Mouse (Mus musculus) heart, postnatal 0 days (tissue): Measurements from ENCODE around the gene Chd2. TPM values are rescaled to one million over a fixed set of nuclear protein-coding genes. Genes with fewer than 3 reads are reported as not detected.

Experiments used
- ATAC-seq: fragments of 200-750 bp; cut with Nextera tagmentation; 2 replicates; pipeline ENCODE4 v1.8.0; 2017; ENCODE audit warnings: low read depth, moderate number of reproducible peaks, moderate library complexity; ENCODE audit not compliant: insufficient read depth
- DNase-seq: peaks from one replicate; pipeline ENCODE4 v3.0.0-alpha.2; 2016; ENCODE audit warnings: low spot score
- H3K27ac ChIP-seq: fragments of 300-500 bp; sonication (generic); 2 replicates; pipeline ENCODE4 v1.5.1; 2014; ENCODE audit warnings: low read depth, mild to moderate bottlenecking
- H3K27me3 ChIP-seq: fragments of 300-500 bp; sonication (generic); 2 replicates; pipeline ENCODE4 v1.6.1; 2014; ENCODE audit warnings: low read length, mixed read lengths; ENCODE audit not compliant: control insufficient read depth, insufficient read depth
- H3K36me3 ChIP-seq: fragments of 300-500 bp; sonication (generic); replicated peaks from 2 replicates; pipeline ENCODE4 v1.6.1; 2014; ENCODE audit warnings: low read length, mixed read lengths; ENCODE audit not compliant: control insufficient read depth, insufficient read depth
- H3K4me1 ChIP-seq: fragments of 300-500 bp; sonication (generic); 2 replicates; pipeline ENCODE4 v1.6.1; 2014; ENCODE audit warnings: antibody characterized with exemption; ENCODE audit not compliant: control insufficient read depth, insufficient read depth
- H3K4me2 ChIP-seq: fragments of 300-500 bp; sonication (generic); 2 replicates; pipeline ENCODE4 v1.6.1; 2014; ENCODE audit warnings: low read depth, mild to moderate bottlenecking, low read length, moderate library complexity
- H3K4me3 ChIP-seq: fragments of 300-500 bp; sonication (generic); 2 replicates; pipeline ENCODE4 v1.5.1; 2014; ENCODE audit warnings: low read depth, low read length
- H3K9ac ChIP-seq: fragments of 300-500 bp; sonication (generic); replicated peaks from 2 replicates; pipeline ENCODE4 v1.6.1; 2014; ENCODE audit warnings: low read depth, low read length, mixed read lengths
- H3K9me3 ChIP-seq: fragments of 300-500 bp; sonication (generic); replicated peaks from 2 replicates; pipeline ENCODE4 v1.6.1; 2016; ENCODE audit warnings: low read length; ENCODE audit not compliant: control insufficient read depth
- CTCF ChIP-seq: IDR thresholded peaks from 2 replicates; pipeline ENCODE4 v1.5.1; 2016; ENCODE audit warnings: antibody characterized with exemption, control low read depth, low read depth
- EP300 ChIP-seq: IDR thresholded peaks from 2 replicates; pipeline ENCODE4 v1.6.1; 2016; ENCODE audit warnings: antibody characterized with exemption, low read depth
- WGBS: fragments of 180-500 bp; shearing (Covaris S2); extraction: QIAGEN DNeasy Blood & Tissue Kit; methylation state at CpG from one replicate; pipeline ENCODE4 v1.1.7; 2014; 5-methylcytosine and 5-hydroxymethylcytosine counted together
- polyA plus RNA-seq: library from polyadenylated mRNA; unstranded; fragments of >200 nt; fragmentation: Nextera tagmentation; extraction: Ambion mirVana; gene quantifications from 2 replicates; pipeline ENCODE4 v1.2.1, GENCODE M21; 2015
- total RNA-seq: library from RNA; depleted of rRNA; stranded (reverse); fragments of >200 nt; gene quantifications from 2 replicates; pipeline ENCODE4 v1.2.3, GENCODE M21; 2014; ENCODE audit warnings: low replicate concordance

Gene Chd2
- total and polyA plus RNA-seq, 2 experiments from 2014 or later: 31.1 to 65.5 TPM

DNA sequence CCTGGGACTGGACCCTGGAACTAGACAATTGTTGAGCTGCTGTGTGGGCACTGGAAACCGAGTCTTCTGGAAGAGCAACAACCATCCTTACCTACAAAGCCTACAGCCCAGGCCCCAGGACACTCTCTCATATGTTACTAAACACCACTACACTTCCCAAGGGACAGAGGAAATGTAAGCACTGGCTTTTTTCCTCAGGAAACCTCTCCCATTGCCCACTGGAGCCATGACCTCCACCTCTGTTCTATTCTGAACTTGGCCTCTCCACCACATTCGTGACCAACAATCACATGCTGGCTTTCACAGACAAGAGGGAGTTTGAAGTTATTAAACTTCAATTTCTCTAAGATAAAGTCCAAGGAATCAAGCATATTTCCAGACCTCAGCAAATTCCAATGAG, 43.4 kb downstream of the Chd2 start:
- 69% methylated on average over 2 of the region's 2 CpGs for WGBS
- Histone ChIP-seq H3K4me2 (no peak overlapping the region), H3K36me3 (peaks cover 91% of the 10 kb centered on the region), H3K4me3 (no peak overlapping the region), H3K9me3 (no peaks in the 10 kb centered on the region), H3K4me1 (no peaks in the 10 kb centered on the region), H3K27me3 (no peaks in the 10 kb centered on the region), H3K27ac (no peak overlapping the region), H3K9ac (no peak overlapping the region)
- no peak for DNase-seq
- ATAC-seq: no peak
- TF ChIP-seq EP300 (no peak), CTCF (no peak)

GRCm38 (mm10) chr7:73489261-73489660, 52.4 kb downstream of the Chd2 start:
- H3K27ac ChIP-seq: no peak overlapping the region; the same call in 1 of the 2 replicates
- no peak overlapping the region for H3K4me2 ChIP-seq
- DNase-seq (no peak), ATAC-seq (no peak)
- no peak overlapping the region for H3K4me3 ChIP-seq
- TF ChIP-seq CTCF (no peak), EP300 (no peak)
- 24% methylated on average over 5 of the region's 5 CpGs for WGBS
- no peaks in the 10 kb centered on the region for H3K9me3 ChIP-seq
- no peaks in the 10 kb centered on the region for H3K4me1 ChIP-seq
- no peak overlapping the region for H3K9ac ChIP-seq
- no peaks in the 10 kb centered on the region for H3K27me3 ChIP-seq
- H3K36me3 ChIP-seq: peaks cover 89% of the 10 kb centered on the region

DNA sequence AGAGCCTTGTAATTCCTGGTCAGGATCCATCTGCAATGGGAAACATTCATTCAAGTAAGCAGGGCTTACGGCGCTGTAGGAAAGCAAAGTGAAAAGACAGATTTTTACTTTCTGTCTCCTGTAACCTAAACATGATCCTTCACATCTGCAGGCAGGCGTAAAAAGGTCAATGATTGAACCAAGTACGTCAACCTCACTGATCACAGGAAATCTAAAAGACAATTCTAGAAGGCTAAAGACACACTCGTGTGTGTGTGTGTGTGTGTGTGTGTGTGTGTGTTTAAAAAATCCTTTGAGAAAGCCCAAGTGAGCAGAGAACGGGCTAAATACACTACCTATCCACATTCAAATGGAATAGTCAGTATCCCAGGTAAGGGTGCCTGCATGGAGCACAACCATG, 60.5 kb downstream of the Chd2 start:
- peaks cover 84% of the 10 kb centered on the region for H3K36me3 ChIP-seq
- H3K27ac ChIP-seq: no peak overlapping the region; the same call in 1 of the 2 replicates

DNA sequence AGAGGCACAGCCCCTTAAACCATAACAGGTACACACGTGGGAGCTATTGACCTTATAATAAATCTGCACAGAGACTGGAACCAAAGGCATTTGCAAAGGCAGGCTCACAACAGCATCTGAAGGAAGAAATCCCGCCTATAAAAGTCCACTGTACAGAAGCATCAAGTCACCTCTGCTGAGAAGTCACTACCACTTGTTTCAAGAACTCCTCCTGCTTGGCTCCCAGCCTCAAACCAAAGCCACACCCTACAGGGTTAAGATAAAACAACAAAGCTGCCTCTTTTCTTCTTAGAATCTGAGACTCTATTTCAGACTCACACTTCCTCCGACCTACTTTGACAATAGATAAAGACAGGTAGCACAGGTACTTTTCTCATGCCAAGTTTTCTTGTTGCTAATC, 62.1 kb downstream of the Chd2 start:
- WGBS: 57% methylated on average over 3 of the region's 3 CpGs
- TF ChIP-seq EP300: no peak
- TF ChIP-seq CTCF: no peak
- Histone ChIP-seq H3K9me3 (no peaks in the 10 kb centered on the region), H3K4me1 (peaks cover 13% of the 10 kb centered on the region; the same call in 1 of the 2 replicates), H3K36me3 (peaks cover 86% of the 10 kb centered on the region), H3K4me3 (no peak overlapping the region), H3K4me2 (no peak overlapping the region), H3K27me3 (no peaks in the 10 kb centered on the region), H3K9ac (no peak overlapping the region), H3K27ac (peak overlapping the region; percentile 39)
- ATAC-seq: no peak
- no peak for DNase-seq

More for the DNA sequence above, 60.5 kb downstream of the Chd2 start:
- Histone ChIP-seq H3K4me1 (peaks cover 13% of the 10 kb centered on the region; the same call in 1 of the 2 replicates), H3K9ac (no peak overlapping the region), H3K9me3 (no peaks in the 10 kb centered on the region), H3K4me2 (no peak overlapping the region), H3K4me3 (no peak overlapping the region), H3K27me3 (no peaks in the 10 kb centered on the region)
- TF ChIP-seq EP300: no peak
- TF ChIP-seq CTCF: no peak
- ATAC-seq: no peak
- no peak for DNase-seq
- WGBS: 81% methylated on average over 6 of the region's 6 CpGs

GRCm38 (mm10) chr7:73478157-73479058, 63.2 kb downstream of the Chd2 start:
- no peak overlapping the region for H3K9ac ChIP-seq
- DNase-seq: peak; percentile 49
- no peak overlapping the region for H3K4me3 ChIP-seq
- H3K9me3 ChIP-seq: no peaks in the 10 kb centered on the region
- ATAC-seq: peak; percentile 60
- peak overlapping the region; percentile 74 for H3K27ac ChIP-seq
- no peak for TF ChIP-seq CTCF
- no peak for TF ChIP-seq EP300
- peak overlapping the region; percentile 21 for H3K4me2 ChIP-seq
- 60% methylated on average over 11 of the region's 11 CpGs for WGBS
- H3K27me3 ChIP-seq: no peaks in the 10 kb centered on the region
- peaks cover 88% of the 10 kb centered on the region for H3K36me3 ChIP-seq
- peaks cover 13% of the 10 kb centered on the region; the same call in 1 of the 2 replicates for H3K4me1 ChIP-seq
